Mouse (Mus musculus) frontal cortex, postnatal 25 days (tissue): ENCODE results near the gene Fxr2.
"Not testable (repeated sequence)": the region's sequence is repeated elsewhere in the genome, so short reads cannot be mapped to it uniquely, and the experiment has no call there.

Experiments
- DNase-seq, 2 experiments: peaks; one replicate each; pipeline ENCODE4 v3.0.0; 2022; ENCODE audit warnings: low spot score in 2 of 2

The Fxr2 gene

GRCm38 (mm10) chr11:69682840-69683533 is 50.2 kb downstream of the Fxr2 start:
- DNase-seq = peak; percentile 79 to 85

GRCm38 (mm10) chr11:69683576-69683975 is 50.8 kb downstream of the Fxr2 start:
- DNase-seq = no peak

GRCm38 (mm10) chr11:69684128-69684745 is 51.4 kb downstream of the Fxr2 start:
- DNase-seq = no peak

GRCm38 (mm10) chr11:69684936-69685335 is 52.1 kb downstream of the Fxr2 start:
- DNase-seq = no peak

GRCm38 (mm10) chr11:69685526-69686148 is 52.8 kb downstream of the Fxr2 start, which contains the start of gene Tnfsf13:
Gene Tnfsf13 (minus strand): TSS chr11:69685784.
- DNase-seq = no peak

GRCm38 (mm10) chr11:69686377-69686776 is 53.6 kb downstream of the Fxr2 start:
- DNase-seq = no peak

- no peak for DNase-seq
Observed at GRCm38 (mm10) chr11:69687061-69687460, 54.3 kb downstream of the Fxr2 start.

GRCm38 (mm10) chr11:69689891-69690290 is 57.1 kb downstream of the Fxr2 start:
- DNase-seq = no peak

- no peak for DNase-seq
Observed at GRCm38 (mm10) chr11:69692196-69692811, 59.5 kb downstream of the Fxr2 start.

GRCm38 (mm10) chr11:69692863-69693262 is 60.1 kb downstream of the Fxr2 start:
- no peak for DNase-seq

GRCm38 (mm10) chr11:69693421-69693965 is 60.7 kb downstream of the Fxr2 start:
- DNase-seq = no peak

- DNase-seq = no peak
Observed at GRCm38 (mm10) chr11:69695046-69695360, 62.2 kb downstream of the Fxr2 start.

GRCm38 (mm10) chr11:69695361-69696181 is 62.8 kb downstream of the Fxr2 start, which contains the start of the genes Tnfsf12 and Tnfsfm13:
Gene Tnfsf12 (minus strand): TSS chr11:69695849.
Gene Tnfsfm13 (minus strand): TSS chr11:69696098.
- DNase-seq = peak; percentile 21 to 32

GRCm38 (mm10) chr11:69697396-69697795 is 64.6 kb downstream of the Fxr2 start:
- no peak for DNase-seq

GRCm38 (mm10) chr11:69698574-69698973 is 65.8 kb downstream of the Fxr2 start:
- DNase-seq = no peak

- DNase-seq = no peak
Observed at GRCm38 (mm10) chr11:69699595-69699994, 66.8 kb downstream of the Fxr2 start.

- DNase-seq = not testable (repeated sequence)
Observed at GRCm38 (mm10) chr11:69702886-69703285, 70.1 kb downstream of the Fxr2 start.
